Mouse (Mus musculus) adrenal gland, postnatal 36 days (tissue): ENCODE data around the gene Gm28053. TPM values are rescaled to one million over a fixed set of nuclear protein-coding genes. Genes with fewer than 3 reads are reported as not detected.
A peak's percentile ranks its signal among the peaks of the same experiment; 100 is the strongest.

Experiments used
- DNase-seq, 2 experiments: peaks; one replicate each; pipeline ENCODE4 v3.0.0; 2021; ENCODE audit warnings: mixed read lengths in 1 of 2
- total RNA-seq, 2 experiments: library from RNA; stranded (reverse); gene quantifications; 2 replicates each; pipeline ENCODE4 v1.2.3; 2021

The Gm28053 gene
- total RNA-seq, 2 experiments from 2014 or later = 2.9 to 3.3 TPM

- DNase-seq = no peak
Observed at GRCm38 (mm10) chr6:48692962-48693361, 25.4 kb upstream of the Gm28053 start.

GRCm38 (mm10) chr6:48696830-48697554 is 21.4 kb upstream of the Gm28053 start:
- no peak for DNase-seq

GRCm38 (mm10) chr6:48697555-48697930 is 20.9 kb upstream of the Gm28053 start:
- DNase-seq = no peak

- DNase-seq = no peak
Observed at GRCm38 (mm10) chr6:48698066-48698856, 20.1 kb upstream of the Gm28053 start.

GRCm38 (mm10) chr6:48698888-48699287 is 19.5 kb upstream of the Gm28053 start:
- no peak for DNase-seq

- DNase-seq = no peak
Observed at GRCm38 (mm10) chr6:48700251-48701075, 17.9 kb upstream of the Gm28053 start.

GRCm38 (mm10) chr6:48702146-48702545 is 16.3 kb upstream of the Gm28053 start:
- no peak for DNase-seq

GRCm38 (mm10) chr6:48702601-48703000 is 15.8 kb upstream of the Gm28053 start:
- no peak for DNase-seq

GRCm38 (mm10) chr6:48704146-48704545 is 14.3 kb upstream of the Gm28053 start:
- DNase-seq = no peak

GRCm38 (mm10) chr6:48706130-48706529 is 12.3 kb upstream of the Gm28053 start:
- no peak for DNase-seq

- DNase-seq = no peak
Observed at GRCm38 (mm10) chr6:48720326-48720725, 1.9 kb downstream of the Gm28053 start.

- DNase-seq = no peak
Observed at GRCm38 (mm10) chr6:48723468-48723867, 5.1 kb downstream of the Gm28053 start.

- DNase-seq = peak in 1 of 2 experiments; percentile 62
Observed at GRCm38 (mm10) chr6:48725476-48725875, 7.1 kb downstream of the Gm28053 start.

- no peak for DNase-seq
Observed at GRCm38 (mm10) chr6:48727761-48728160, 9.4 kb downstream of the Gm28053 start.

GRCm38 (mm10) chr6:48732864-48733304 is 14.5 kb downstream of the Gm28053 start:
- DNase-seq = no peak

- DNase-seq = no peak
Observed at GRCm38 (mm10) chr6:48733660-48734059, 15.3 kb downstream of the Gm28053 start.

GRCm38 (mm10) chr6:48737053-48737452 is 18.6 kb downstream of the Gm28053 start:
- no peak for DNase-seq

GRCm38 (mm10) chr6:48737688-48738087 is 19.3 kb downstream of the Gm28053 start:
- DNase-seq = no peak

GRCm38 (mm10) chr6:48738961-48739779 is 20.8 kb downstream of the Gm28053 start, which contains the start of gene Gimap1:
Gimap1 (plus strand) TSS chr6:48739054.
- DNase-seq = peak; percentile 15 to 48

GRCm38 (mm10) chr6:48739780-48740055 is 21.3 kb downstream of the Gm28053 start:
- DNase-seq = no peak

GRCm38 (mm10) chr6:48740501-48741169 is 22.2 kb downstream of the Gm28053 start:
- DNase-seq = no peak
